Mouse (Mus musculus) liver, embryonic 14.5 days (tissue): ENCODE results near the gene Tcf25.

Experiments used
- CTCF ChIP-seq: IDR thresholded peaks from 2 replicates; pipeline ENCODE4 v1.5.1; 2016; ENCODE audit warnings: antibody characterized with exemption, low read depth, control low read depth
- EP300 ChIP-seq: IDR thresholded peaks from 2 replicates; pipeline ENCODE4 v1.6.1; 2016; ENCODE audit warnings: antibody characterized with exemption, low read depth

DNA sequence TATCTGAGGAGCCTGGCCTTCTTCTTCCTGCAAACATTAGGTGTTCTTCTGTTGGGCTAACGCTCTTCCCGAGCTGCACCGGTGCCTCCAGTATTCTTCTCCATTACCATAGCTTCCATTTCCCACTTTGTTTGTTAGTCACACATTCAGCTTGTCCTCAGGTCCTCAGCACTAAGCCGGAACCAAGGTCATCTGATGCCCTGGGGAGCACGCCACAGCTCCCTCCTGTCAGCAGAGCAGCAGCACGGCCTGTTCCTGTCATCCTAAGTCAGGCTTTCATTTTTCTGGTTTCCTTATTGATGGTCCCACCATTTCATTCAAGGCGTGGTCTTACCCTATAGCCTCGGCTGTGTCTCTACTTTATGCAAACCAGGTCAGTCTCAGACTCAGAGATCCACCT is 14.2 kb downstream of the Tcf25 start:
- TF ChIP-seq CTCF = no peak
- TF ChIP-seq EP300 = no peak
